In genomic region chr16:4033971-4034370, GRCm38 (mm10) we compare ENCODE assay signal across 28 mouse cellular contexts. TPM values are rescaled to one million over a fixed set of nuclear protein-coding genes. Genes with fewer than 3 reads are reported as not detected.
DNase-seq lines count a peak whose midpoint lies in the region; ATAC-seq and TF ChIP-seq lines count a peak whose summit lies in the region.
"Had no signal": no experiment of that assay in that cellular context is flagged by ENCODE, and none has a peak within 500 bp of the region (broad histone marks: within the 10 kb centered on the region; RNA-seq: fewer than 3 reads in every experiment).

No protein-coding gene starts in this region.

- no peaks in the 10 kb centered on the region for H3K27me3 ChIP-seq in kidney, postnatal 0 days (ENCODE audit: insufficient read depth, low read length)
- H3K27me3 ChIP-seq in liver, embryonic 12.5 days (replicated peaks): no peaks in the 10 kb centered on the region
- H3K27me3 ChIP-seq in heart, embryonic 11.5 days (ENCODE audit: control insufficient read depth, insufficient read depth, low read length): no peaks in the 10 kb centered on the region
- H3K27me3 ChIP-seq: hindbrain, embryonic 13.5 days; limb, embryonic 13.5 days; neural tube, embryonic 13.5 days had no signal

- no peaks in the 10 kb centered on the region for H3K9me3 ChIP-seq in kidney, postnatal 0 days (replicated peaks; ENCODE audit: low read length)
- H3K9me3 ChIP-seq in liver, embryonic 12.5 days (replicated peaks): no peaks in the 10 kb centered on the region
- no peaks in the 10 kb centered on the region; the same call in 1 of the 2 replicates for H3K9me3 ChIP-seq in heart, embryonic 11.5 days (replicated peaks; ENCODE audit: control insufficient read depth, low read length)
- H3K9me3 ChIP-seq: embryonic facial prominence, embryonic 10.5 days; limb, embryonic 13.5 days; midbrain, embryonic 10.5 days; neural tube, embryonic 13.5 days had no signal

- H3K4me1 ChIP-seq in kidney, postnatal 0 days (replicated peaks; ENCODE audit: insufficient read depth, low read length): peaks cover 12% of the 10 kb centered on the region
- peaks cover 37% of the 10 kb centered on the region for H3K4me1 ChIP-seq in liver, embryonic 12.5 days
- no peaks in the 10 kb centered on the region for H3K4me1 ChIP-seq in heart, embryonic 11.5 days (ENCODE audit: control insufficient read depth, insufficient read depth, low read length)
- H3K4me1 ChIP-seq: hindbrain, embryonic 13.5 days; limb, embryonic 13.5 days; neural tube, embryonic 13.5 days had no signal

- DNase-seq in gastrocnemius, adult 2 months: no peak
- no peak for DNase-seq in gastrocnemius, postnatal 10 days
- DNase-seq in kidney, postnatal 0 days (ENCODE audit: low spot score): no peak
- DNase-seq in kidney, postnatal 36 days: no peak
- no peak for DNase-seq in right cerebral cortex, postnatal 4 days
- DNase-seq: adrenal gland, postnatal 14 days; cerebellum, adult 9-10 months; gastrocnemius, postnatal 36 days; heart, adult 2 months; kidney, postnatal 10 days; lung, embryonic 14.5 days; right cerebral cortex, adult 18-20 months had no signal

- peaks cover 16% of the 10 kb centered on the region for H3K36me3 ChIP-seq in kidney, postnatal 0 days (ENCODE audit: insufficient read depth, low read length)
- H3K36me3 ChIP-seq in liver, embryonic 12.5 days: peaks cover 28% of the 10 kb centered on the region
- peaks cover 9% of the 10 kb centered on the region for H3K36me3 ChIP-seq in heart, embryonic 11.5 days (ENCODE audit: control insufficient read depth, insufficient read depth, low read length)

- no peak overlapping the region for H3K4me2 ChIP-seq in kidney, postnatal 0 days (ENCODE audit: low read length)
- H3K4me2 ChIP-seq in liver, embryonic 12.5 days: peak overlapping the region; percentile 13; the same call in 1 of the 2 replicates
- no peak overlapping the region for H3K4me2 ChIP-seq in heart, embryonic 11.5 days
- H3K4me2 ChIP-seq: hindbrain, embryonic 13.5 days; limb, embryonic 13.5 days; lung, embryonic 14.5 days; neural tube, embryonic 13.5 days had no signal

- WGBS in kidney, postnatal 0 days: 48% methylated on average over 5 of the region's 5 CpGs
- WGBS in liver, embryonic 12.5 days (ENCODE audit: insufficient replicate concordance): 30% methylated on average over 5 of the region's 5 CpGs
- WGBS in heart, embryonic 11.5 days (ENCODE audit: insufficient replicate concordance): 45% methylated on average over 5 of the region's 5 CpGs

- intact Hi-C loops in gastrocnemius, adult 2 months (cut with DNase I): no loop called here

- ATAC-seq in kidney, postnatal 0 days (replicated peaks; ENCODE audit: low FRiP score, low read depth): no peak
- peak; percentile 67 for ATAC-seq in liver, embryonic 12.5 days
- ATAC-seq in megakaryocyte-erythroid progenitor cell, adult 5-6 weeks (replicated peaks; ENCODE audit: low FRiP score, low TSS enrichment, poor library complexity, severe bottlenecking): peak; percentile 64
- ATAC-seq in heart, embryonic 11.5 days (replicated peaks; ENCODE audit: insufficient number of reproducible peaks, low FRiP score, low TSS enrichment): no peak
- ATAC-seq: forebrain, embryonic 16.5 days; midbrain, embryonic 16.5 days had no signal

- no peak for TF ChIP-seq CTCF in gastrocnemius, adult 2 months (IDR thresholded peaks at IDR 0.05)
- no peak for TF ChIP-seq CTCF in kidney, postnatal 0 days (IDR thresholded peaks at IDR 0.05; ENCODE audit: low read depth)

- H3K9ac ChIP-seq in kidney, postnatal 0 days (ENCODE audit: low read depth, low read length): no peak overlapping the region
- no peak overlapping the region for H3K9ac ChIP-seq in liver, embryonic 12.5 days
- H3K9ac ChIP-seq in heart, embryonic 11.5 days (ENCODE audit: low read depth, low read length): no peak overlapping the region
- H3K9ac ChIP-seq: hindbrain, embryonic 13.5 days; limb, embryonic 13.5 days; lung, embryonic 14.5 days; neural tube, embryonic 13.5 days had no signal

- H3K4me3 ChIP-seq in gastrocnemius, adult 2 months: no peak overlapping the region
- H3K4me3 ChIP-seq in kidney, postnatal 0 days (replicated peaks; ENCODE audit: low read depth, low read length): no peak overlapping the region
- no peak overlapping the region for H3K4me3 ChIP-seq in liver, embryonic 12.5 days
- no peak overlapping the region for H3K4me3 ChIP-seq in heart, embryonic 11.5 days (ENCODE audit: low read depth, low read length)
- H3K4me3 ChIP-seq: embryonic facial prominence, embryonic 10.5 days; heart, adult 2 months; hindbrain, embryonic 13.5 days; limb, embryonic 13.5 days; midbrain, embryonic 10.5 days; myocyte; neural tube, embryonic 13.5 days had no signal

- peak overlapping the region; percentile 31; the same call in 1 of the 2 replicates for H3K27ac ChIP-seq in gastrocnemius, adult 2 months
- H3K27ac ChIP-seq in kidney, postnatal 0 days: peak overlapping the region; percentile 51
- 0 out of 2 replicates have a peak overlapping the region, but pooled peaks have one; percentile 43 for H3K27ac ChIP-seq in liver, embryonic 12.5 days
- H3K27ac ChIP-seq in heart, embryonic 11.5 days (ENCODE audit: low read depth, low read length): no peak overlapping the region
- H3K27ac ChIP-seq: embryonic facial prominence, embryonic 10.5 days; heart, adult 2 months; hindbrain, embryonic 13.5 days; limb, embryonic 13.5 days; midbrain, embryonic 10.5 days; neural tube, embryonic 13.5 days had no signal

RNA-seq across cellular contexts. Expression of gene Dnase1, which starts 2.8 kb away (rescaled TPM):
- under 1 TPM in 1 of 2 experiments, not detected in 1; 0.82 TPM for total RNA-seq in gastrocnemius, adult 2 months (2021)
- total RNA-seq in gastrocnemius, postnatal 10 days (2021): not detected
- 6.8 and 7.8 TPM in 2 replicates for polyA plus RNA-seq in kidney, postnatal 0 days (2015; fragmentation: Nextera tagmentation; extraction: Ambion mirVana)
- 2.1 and 3.2 TPM in 2 replicates for polyA plus RNA-seq in liver, embryonic 12.5 days (2016; fragmentation: Nextera tagmentation; extraction: Ambion mirVana)
- total RNA-seq in megakaryocyte-erythroid progenitor cell, adult 5-6 weeks (2014; fragmentation: Nextera tagmentation): not detected in 2 replicates
- 0.11 and 0.75 TPM in 2 replicates for total RNA-seq in megakaryocyte-erythroid progenitor cell, adult 5-6 weeks (2017)
- polyA plus RNA-seq in heart, embryonic 11.5 days (2014; fragmentation: Nextera tagmentation; extraction: Ambion mirVana): 2.9 and 3.9 TPM in 2 replicates
- total RNA-seq: adrenal gland, postnatal 14 days; gastrocnemius, postnatal 36 days; heart, adult 2 months; heart, postnatal 25 days; layer of hippocampus, adult 8-10 months; left cerebral cortex, postnatal 25 days had no signal
- polyA plus RNA-seq: cortical plate, adult 2 months; heart, adult 2 months; urinary bladder, adult 2 months had no signal

RNA-seq across cellular contexts. Expression of gene Slx4, which starts 30.4 kb away (rescaled TPM):
- 1 to 10 TPM; 8.1 to 10.0 TPM for total RNA-seq in gastrocnemius, adult 2 months (2021)
- total RNA-seq in gastrocnemius, postnatal 10 days (2021): 10 to 100 TPM; 10.2 to 15.7 TPM
- polyA plus RNA-seq in kidney, postnatal 0 days (2015; fragmentation: Nextera tagmentation; extraction: Ambion mirVana): 11.9 and 13.4 TPM in 2 replicates
- polyA plus RNA-seq in liver, embryonic 12.5 days (2016; fragmentation: Nextera tagmentation; extraction: Ambion mirVana): 14.0 and 16.5 TPM in 2 replicates
- 45.8 and 61.3 TPM in 2 replicates for total RNA-seq in megakaryocyte-erythroid progenitor cell, adult 5-6 weeks (2014; fragmentation: Nextera tagmentation)
- total RNA-seq in megakaryocyte-erythroid progenitor cell, adult 5-6 weeks (2017): 34.7 and 35.6 TPM in 2 replicates
- 16.9 and 18.4 TPM in 2 replicates for polyA plus RNA-seq in heart, embryonic 11.5 days (2014; fragmentation: Nextera tagmentation; extraction: Ambion mirVana)

RNA-seq across cellular contexts. Expression of gene Trap1, which starts 43.7 kb away (rescaled TPM):
- total RNA-seq in gastrocnemius, adult 2 months (2021): 100 to 1,000 TPM; 118 to 132 TPM
- 10 to 100 TPM; 77.6 to 85.0 TPM for total RNA-seq in gastrocnemius, postnatal 10 days (2021)
- polyA plus RNA-seq in kidney, postnatal 0 days (2015; fragmentation: Nextera tagmentation; extraction: Ambion mirVana): 89.9 and 94.6 TPM in 2 replicates
- polyA plus RNA-seq in liver, embryonic 12.5 days (2016; fragmentation: Nextera tagmentation; extraction: Ambion mirVana): 99.4 and 104 TPM in 2 replicates
- 137 and 143 TPM in 2 replicates for total RNA-seq in megakaryocyte-erythroid progenitor cell, adult 5-6 weeks (2014; fragmentation: Nextera tagmentation)
- 152 and 170 TPM in 2 replicates for total RNA-seq in megakaryocyte-erythroid progenitor cell, adult 5-6 weeks (2017)
- 108 TPM in 2 replicates for polyA plus RNA-seq in heart, embryonic 11.5 days (2014; fragmentation: Nextera tagmentation; extraction: Ambion mirVana)

RNA-seq across cellular contexts. Expression of gene Nlrc3, which starts 57.5 kb away (rescaled TPM):
- 1 to 10 TPM; 1.6 to 4.4 TPM for total RNA-seq in gastrocnemius, adult 2 months (2021)
- total RNA-seq in gastrocnemius, postnatal 10 days (2021): 1 to 10 TPM; 4.3 to 5.1 TPM
- 1.1 and 1.3 TPM in 2 replicates for polyA plus RNA-seq in kidney, postnatal 0 days (2015; fragmentation: Nextera tagmentation; extraction: Ambion mirVana)
- polyA plus RNA-seq in liver, embryonic 12.5 days (2016; fragmentation: Nextera tagmentation; extraction: Ambion mirVana): 0.38 and 0.55 TPM in 2 replicates
- 4.6 and 10.1 TPM in 2 replicates for total RNA-seq in megakaryocyte-erythroid progenitor cell, adult 5-6 weeks (2014; fragmentation: Nextera tagmentation)
- total RNA-seq in megakaryocyte-erythroid progenitor cell, adult 5-6 weeks (2017): 0.66 and 1.4 TPM in 2 replicates
- polyA plus RNA-seq in heart, embryonic 11.5 days (2014; fragmentation: Nextera tagmentation; extraction: Ambion mirVana): 1.1 and 1.4 TPM in 2 replicates

Comparison
In these comparisons a context has a peak if more than half of its experiments do, and no peak if none do; other contexts are left out.
1. ATAC-seq: peak in liver, embryonic 12.5 days (single experiment) and megakaryocyte-erythroid progenitor cell, adult 5-6 weeks (single experiment); none in kidney, postnatal 0 days (single experiment) and heart, embryonic 11.5 days (single experiment).